Mouse (Mus musculus) kidney, adult 2 months (tissue): ENCODE measurements around the gene Gpr55.

Experiments
- CTCF ChIP-seq: fragments of 200-500 bp; conservative IDR thresholded peaks from 2 replicates; pipeline ENCODE4 v1.5.1; 2011; ENCODE audit warnings: low read depth, mild to moderate bottlenecking, control low read depth, low read length, moderate library complexity, mixed read lengths; ENCODE audit not compliant: insufficient read depth, insufficient read length
- POLR2A ChIP-seq: fragments of 200-500 bp; IDR thresholded peaks from one replicate; pipeline ENCODE4 v1.6.1; 2011; ENCODE audit warnings: low read depth, low read length, control low read depth

DNA sequence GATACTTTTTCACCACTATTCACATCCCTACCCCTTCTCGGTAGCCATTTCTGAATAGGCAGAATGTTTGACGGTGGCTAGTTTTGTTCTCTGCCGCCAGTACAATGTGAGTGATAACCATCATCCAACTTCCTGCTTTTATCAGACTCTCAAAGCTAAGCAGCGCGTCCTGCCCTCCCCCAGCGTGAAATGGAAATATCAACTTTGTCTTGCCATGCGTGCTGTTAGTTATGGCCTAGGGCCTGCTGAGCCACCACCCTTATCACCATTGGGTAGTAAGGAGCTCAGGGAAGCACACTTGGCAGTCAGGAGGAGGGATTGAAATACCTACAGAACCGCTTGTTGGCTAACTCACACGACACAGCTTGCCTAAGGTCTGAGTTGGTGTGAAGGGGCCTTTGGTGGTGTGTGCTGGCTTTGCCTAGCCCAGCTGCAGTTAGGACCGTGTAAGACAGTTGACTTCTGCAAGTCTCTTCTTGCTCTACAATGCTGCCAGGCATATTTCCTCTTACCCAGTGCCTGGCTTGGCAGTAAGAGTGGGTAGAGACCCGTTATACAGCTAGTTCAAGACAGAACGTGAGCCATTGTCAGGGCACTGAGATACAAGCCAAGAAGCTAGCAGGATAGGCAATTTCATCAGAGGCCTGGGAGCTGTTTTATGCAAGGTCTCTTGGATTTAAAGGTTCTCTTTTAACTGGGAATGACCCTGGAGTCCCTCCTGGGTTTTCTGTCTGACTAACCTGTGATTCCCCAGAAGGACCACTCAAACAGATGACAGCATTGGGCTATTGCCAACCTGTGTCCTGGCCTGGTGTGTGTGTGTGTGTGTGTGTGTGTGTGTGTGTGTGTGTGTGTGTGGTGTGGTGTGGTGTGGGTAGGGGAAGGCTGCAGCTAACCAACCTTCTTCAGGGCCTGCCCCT lies 63.8 kb downstream of the Gpr55 start:
- TF ChIP-seq POLR2A: no peak
- TF ChIP-seq CTCF: no peak
